Mouse (Mus musculus): ENCODE data around the gene Xkrx.
"Not testable (repeated sequence)": the region's sequence is repeated elsewhere in the genome, so short reads cannot be mapped to it uniquely, and the experiment has no call there.

Gene Xkrx

DNA sequence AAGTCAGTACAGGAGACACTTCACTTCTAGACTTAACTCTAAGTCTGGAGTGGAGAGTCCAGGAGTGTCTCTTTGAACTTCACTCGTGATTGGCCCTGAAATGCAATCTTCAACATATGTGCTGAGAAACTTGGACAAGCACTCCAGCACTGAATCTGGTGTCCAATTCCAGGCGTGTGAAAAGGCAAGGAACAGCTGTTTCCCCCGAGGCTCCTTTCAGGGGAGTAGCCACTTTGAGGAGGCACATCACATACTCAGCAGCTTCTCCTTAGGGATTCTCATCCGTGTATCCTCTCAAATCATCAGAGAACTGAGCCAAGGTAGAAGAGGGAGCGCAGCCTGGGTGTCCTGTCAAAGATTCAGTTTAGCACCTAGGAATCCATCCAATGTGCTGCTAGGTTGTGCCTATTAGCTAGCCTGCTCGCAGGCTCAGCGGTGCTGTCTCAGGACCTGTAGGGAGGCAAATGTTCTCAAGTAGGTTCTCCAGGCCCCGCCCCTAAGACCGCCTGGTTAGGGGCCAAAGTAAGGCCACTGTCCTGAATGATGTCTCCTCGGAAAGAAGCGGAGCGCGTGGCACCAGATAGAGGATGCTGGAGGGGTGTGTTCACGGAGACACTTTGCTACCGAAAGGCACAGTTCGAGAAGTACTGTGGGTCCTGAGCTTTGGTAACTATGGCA lies at the start of gene Xkrx:
Gene Xkrx, minus strand, starts transcription at position 34 of the 678 bp plus-strand sequence.
- DNase-seq (ENCODE audit: extremely low read depth, low read depth) = no peak

DNA sequence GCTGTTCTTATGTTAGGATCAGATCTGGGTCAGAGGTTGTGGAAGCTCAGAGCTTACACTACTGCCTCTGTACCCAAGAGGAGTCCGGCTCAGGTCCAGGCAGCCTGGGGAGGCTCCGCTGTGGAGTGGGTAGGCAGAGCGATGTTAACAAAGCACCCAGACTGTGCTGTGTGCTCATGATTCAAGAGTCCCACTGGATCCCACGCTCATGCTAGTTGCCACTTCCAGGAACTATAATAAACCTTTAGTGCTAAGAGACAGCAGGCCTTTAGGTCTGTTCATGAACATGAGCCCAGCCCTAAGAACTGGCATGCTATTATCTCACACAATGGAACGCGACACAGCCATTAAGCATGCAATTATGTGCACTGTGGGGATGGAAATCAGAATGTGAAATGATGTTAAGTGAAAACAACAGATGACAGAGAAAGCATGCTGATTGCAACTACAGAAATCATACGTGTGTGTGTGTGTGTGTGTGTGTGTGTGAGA lies 49.3 kb upstream of the Xkrx start:
- no peak for DNase-seq (ENCODE audit: extremely low read depth, low read depth)

DNA sequence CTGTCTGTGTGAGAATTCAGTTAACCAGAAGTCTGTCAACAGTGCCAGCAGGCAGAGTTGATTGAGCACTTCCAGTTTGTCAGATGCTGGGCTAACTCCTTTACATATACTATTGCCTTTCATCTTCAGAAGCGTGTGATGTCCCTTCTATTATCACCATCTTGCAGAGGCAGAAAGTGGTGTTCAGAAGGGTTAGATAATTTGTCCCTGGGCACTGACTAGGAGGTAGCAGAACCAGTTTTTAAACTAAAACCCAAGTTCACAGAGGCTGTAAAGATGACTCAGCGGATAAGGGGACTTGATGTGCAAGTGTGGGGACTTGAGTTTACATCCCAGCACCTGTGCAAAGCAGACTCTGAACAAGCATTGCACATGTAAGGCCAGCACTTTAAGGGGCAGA lies 46.6 kb upstream of the Xkrx start:
- DNase-seq (ENCODE audit: extremely low read depth, low read depth) = peak; percentile 43

DNA sequence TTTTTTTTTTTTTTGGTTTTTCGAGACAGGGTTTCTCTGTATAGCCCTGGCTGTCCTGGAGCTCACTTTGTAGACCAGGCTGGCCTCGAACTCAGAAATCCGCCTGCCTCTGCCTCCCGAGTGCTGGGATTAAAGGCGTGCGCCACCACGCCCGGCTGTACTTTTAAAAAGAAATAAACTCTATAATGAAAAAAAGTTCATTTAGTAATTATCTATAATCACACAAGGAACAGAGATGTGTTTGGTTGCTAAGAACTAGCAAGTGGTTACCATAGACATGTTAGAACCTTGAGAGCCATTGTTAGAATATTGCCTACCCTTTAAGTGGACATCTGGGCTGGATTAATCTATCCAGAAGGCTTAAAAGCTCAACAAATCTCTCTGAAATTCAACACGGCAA lies 25.3 kb upstream of the Xkrx start, which contains the start of gene Arl13a:
Gene Arl13a, plus strand, starts transcription at position 301 of the 400 bp plus-strand sequence.
- DNase-seq (ENCODE audit: extremely low read depth, low read depth) = not testable (repeated sequence)

DNA sequence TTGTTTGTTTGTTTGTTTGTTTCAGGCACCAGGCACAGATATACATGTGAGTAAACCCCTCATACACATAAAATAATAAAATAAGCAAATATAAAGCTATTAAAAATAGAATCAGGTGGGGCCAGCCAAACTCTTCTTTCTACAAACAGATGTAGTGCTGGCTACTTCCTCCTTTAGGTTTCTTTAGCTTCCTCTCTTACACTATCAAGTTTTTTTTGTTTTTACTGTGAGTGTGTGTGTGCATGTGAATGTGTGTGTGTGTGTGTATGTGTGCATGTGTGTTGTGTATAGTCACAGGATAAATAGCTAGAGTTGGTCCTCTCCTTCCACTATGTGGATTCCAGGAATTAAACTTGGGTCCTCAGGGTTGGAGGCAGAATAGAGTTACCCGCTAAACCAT lies 12.8 kb upstream of the Xkrx start:
- DNase-seq (ENCODE audit: extremely low read depth, low read depth) = peak; percentile 26

DNA sequence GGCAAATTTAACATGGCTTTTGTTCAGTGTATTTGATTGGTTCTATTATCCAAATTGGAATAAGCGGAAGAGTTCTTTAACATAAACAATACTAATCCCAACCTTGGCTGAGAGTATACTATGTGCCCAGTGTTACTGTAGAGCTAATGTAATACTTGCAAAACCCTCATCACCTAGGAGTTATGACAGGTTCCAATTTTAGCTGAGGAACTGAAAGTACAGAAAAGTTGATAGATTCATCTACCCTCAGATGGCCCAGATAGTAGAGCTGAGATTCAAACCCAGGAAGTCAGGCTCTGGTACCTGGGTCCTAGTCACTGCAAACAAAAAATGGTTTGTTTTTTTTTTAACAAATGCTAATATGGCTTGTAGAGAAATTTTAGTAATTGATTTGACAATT lies 8.7 kb upstream of the Xkrx start:
- no peak for DNase-seq (ENCODE audit: extremely low read depth, low read depth)

DNA sequence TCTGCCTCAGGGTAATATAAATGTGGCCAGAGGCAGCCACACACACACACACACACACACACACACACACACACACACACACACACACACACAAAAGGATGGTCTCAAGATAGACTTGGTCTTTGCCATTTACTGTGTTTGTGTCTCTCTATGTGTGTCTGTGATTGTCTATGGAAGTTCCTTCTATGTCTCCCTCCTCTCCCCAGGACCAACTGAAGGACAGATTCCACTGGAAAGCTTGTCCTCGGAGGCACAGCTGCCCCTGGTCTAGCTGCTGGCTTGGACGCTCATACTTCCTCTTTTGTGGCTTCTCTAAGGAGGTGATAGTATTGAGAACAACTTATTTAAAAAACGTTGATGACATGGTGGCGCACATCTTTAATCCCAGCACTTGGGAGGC lies 1.6 kb upstream of the Xkrx start:
- peak; percentile 71 for DNase-seq (ENCODE audit: extremely low read depth, low read depth)

DNA sequence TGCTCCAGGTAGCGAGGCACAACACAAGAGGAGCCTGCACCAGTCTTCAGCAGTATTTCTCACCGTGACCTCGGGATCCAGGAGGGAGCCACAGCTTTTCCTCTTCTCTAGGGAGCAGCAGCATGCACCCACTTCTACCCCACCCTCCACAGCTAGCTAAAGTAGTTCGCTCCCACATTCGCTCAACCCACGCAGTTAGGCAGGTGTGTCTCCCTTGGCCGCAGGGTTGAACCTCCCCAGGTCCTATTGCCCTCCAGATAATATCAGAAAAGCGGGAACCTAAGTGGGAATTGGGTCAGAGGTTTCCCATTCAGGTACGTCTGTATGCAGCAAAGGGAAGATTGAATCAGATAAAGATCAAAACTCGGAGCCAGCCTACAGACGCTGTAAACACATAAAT lies 950 bp upstream of the Xkrx start:
- DNase-seq (ENCODE audit: extremely low read depth, low read depth) = no peak

DNA sequence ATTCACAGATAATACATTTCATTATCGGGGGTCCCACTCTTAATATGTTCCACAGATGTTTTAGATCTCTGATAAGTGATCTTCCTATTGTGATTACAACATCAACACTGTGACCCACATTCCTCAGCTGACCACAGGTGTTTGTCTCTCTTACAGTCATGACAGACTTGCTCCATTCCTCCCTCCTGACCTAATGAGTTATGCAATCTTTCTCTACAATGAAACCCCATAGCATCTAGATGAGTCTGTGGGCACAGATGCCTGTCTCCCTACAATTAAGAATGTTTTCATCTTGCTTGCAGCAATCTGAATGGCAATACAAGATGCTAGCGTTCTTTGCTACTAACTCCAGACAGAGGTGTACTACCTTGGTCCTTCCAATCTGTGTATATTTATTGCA lies 1.4 kb downstream of the Xkrx start:
- DNase-seq (ENCODE audit: extremely low read depth, low read depth) = no peak

DNA sequence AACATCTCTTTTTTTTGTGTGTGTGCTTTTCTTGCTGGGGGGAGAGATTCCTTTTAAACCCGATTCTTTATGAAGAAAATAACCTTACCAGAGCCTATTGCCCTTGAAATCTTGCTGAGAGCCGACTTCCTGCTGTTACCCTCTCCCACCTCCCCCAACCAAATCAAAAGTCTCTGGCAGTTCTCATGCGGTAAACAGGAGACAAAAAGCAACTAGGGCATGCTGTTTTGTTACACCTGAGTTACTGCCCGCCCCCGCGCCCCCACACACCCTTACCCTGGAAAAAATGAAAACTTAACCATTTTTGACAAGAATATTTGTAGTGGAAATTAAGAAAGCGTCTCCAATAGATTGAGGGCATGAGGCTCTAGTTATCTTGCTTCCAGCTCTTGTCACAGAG lies 3.7 kb downstream of the Xkrx start:
- DNase-seq (ENCODE audit: extremely low read depth, low read depth) = no peak

DNA sequence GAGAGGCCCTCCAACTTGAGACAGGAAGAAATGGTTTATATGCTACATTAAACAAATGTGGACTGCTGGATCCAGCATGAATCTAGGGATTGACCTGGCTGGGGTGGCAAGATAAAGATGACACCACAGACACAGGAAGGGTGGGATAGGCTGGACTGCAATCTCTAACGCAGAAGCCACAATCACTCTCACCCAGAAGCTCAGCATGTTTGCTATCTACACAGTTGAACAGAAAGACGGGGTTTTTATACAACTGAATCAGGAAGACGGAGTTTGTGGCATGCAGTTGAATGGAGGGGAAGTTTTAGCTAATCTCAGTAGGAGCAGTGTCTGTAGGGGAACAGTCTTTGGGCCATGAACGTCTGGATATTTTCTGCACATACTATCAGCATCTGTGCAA lies 19.9 kb downstream of the Xkrx start:
- DNase-seq (ENCODE audit: extremely low read depth, low read depth) = peak; percentile 92

DNA sequence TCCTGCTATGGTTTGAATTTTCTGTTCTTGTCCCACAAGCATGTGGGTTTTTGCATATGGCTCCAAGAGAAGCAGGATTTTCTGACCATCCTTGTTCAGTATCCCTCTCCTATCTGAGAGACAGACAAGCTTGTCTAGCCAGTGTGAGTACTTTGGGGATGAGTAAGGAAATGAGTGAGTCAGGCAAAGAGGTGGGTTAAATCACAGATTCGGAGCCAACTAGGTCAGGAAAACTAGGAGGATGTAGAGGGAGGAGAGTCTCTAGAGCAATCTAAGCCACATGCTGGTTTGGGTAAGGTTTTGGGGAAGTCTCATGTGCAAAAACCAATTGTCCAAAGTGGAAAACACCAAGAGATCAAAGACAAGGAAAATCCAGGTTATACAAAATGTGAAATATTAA lies 20.3 kb downstream of the Xkrx start:
- no peak for DNase-seq (ENCODE audit: extremely low read depth, low read depth)

DNA sequence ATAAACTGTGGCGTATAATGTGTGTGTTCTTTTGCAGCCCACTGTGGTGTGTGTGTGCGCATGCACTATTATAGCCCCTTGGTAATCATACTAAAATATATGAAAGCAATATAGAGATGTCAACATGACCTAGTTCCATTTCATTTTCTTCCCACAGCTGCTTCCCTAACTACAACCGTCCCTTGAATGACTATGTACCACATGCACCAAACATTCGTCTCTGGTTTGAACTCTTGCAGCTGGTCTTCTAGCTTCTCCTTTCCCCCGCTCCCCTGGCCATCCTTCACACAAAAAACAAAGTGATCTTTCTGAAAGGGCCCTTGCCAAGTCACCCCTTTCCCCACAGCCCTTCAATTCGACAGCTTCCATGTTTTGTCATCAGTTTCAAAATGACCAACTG lies 21.9 kb downstream of the Xkrx start:
- DNase-seq (ENCODE audit: extremely low read depth, low read depth) = no peak

DNA sequence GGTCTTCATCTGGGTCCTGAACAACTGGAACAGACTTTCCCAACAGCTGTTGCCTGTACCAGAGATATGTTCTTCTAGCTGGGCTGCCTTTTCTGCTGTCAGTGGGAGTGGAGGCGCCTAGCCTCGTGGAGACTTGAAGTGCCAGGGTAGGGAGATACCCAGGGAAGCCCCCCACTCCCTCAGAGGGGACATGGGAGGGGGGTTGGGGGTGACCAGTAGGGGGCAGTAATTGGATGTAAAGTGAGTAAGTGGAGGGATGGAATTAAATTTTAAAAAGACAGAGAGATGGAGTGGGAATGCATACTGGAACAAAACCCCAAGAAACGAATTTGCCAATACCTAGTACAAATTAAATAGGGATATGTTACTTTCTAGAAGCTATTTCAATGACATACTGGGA lies 28.1 kb downstream of the Xkrx start:
- no peak for DNase-seq (ENCODE audit: extremely low read depth, low read depth)

DNA sequence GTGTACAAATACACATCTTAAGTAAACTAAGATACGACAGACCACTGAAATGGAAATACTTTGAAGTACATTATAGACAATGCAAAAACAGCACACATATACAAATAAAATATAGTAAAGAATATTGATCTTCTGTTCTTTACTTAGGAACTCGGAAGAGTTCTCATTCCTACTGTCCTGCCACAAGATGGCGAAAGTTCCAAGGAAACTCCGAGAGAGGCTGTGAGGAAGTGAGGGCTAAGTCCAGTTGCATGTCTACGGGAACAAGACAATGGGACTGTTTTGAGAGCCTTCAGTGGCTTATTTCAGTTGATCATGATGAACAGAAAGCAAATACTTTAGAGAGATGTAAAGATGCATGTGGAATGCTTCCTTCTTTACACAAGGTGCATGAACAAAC lies 29.6 kb downstream of the Xkrx start:
- DNase-seq (ENCODE audit: extremely low read depth, low read depth) = no peak

DNA sequence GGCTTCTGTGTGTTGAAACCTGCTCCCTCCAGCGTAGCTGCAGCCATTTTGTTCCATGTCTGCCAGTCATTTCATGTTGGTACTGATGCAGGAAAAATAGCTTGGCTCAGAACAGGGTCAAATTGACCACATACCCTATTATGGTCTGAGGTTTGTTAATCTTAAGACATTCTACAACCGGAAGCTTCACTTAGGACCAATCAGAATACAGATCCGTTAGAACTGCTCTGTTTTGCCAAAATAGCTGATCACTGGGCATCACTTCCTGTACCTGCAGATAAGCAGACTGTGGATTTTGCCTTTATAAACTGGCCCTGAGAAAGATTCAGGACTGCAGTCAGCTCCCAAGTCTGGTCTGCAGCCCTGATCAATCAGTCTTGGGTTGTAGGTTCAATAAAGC lies 33.3 kb downstream of the Xkrx start:
- DNase-seq (ENCODE audit: extremely low read depth, low read depth) = no peak

DNA sequence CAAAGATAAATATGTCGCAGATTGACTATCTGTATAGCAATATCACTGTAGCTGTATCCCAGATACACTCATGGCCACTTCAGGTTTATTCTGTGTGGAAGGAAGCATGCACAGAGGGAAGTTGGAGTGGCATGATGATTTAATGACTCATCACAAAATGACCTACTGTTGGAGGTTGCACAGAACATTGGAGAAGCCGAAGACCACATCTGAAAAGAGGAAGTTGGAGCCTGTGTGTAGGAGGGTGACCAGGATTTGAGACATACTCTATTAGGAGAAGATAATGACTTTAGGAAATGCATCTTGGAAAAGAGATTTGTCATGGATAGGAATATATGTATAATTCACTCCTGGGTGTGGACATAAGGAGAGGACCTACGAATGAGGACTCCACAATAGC lies 45.5 kb downstream of the Xkrx start:
- DNase-seq (ENCODE audit: extremely low read depth, low read depth) = peak; percentile 91

DNA sequence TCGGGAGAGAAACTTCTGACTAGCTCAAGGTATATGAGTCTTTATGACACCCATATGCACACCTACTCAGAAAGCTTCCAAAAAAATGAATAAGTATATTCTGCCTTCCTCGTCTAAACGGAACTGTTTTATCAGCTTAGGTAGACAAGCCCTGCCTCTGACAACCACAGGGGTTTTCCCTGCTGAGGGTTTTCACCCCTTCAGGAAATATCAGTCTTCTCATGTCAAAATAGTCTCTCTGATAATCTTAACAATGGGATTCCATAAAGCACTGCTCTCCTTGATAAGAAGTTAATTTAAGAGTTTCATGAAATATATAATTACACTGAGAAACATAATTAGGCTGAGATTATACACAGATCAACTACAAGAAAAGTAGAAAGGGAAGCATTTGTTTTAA lies 50.1 kb downstream of the Xkrx start:
- DNase-seq (ENCODE audit: extremely low read depth, low read depth) = peak; percentile 36

DNA sequence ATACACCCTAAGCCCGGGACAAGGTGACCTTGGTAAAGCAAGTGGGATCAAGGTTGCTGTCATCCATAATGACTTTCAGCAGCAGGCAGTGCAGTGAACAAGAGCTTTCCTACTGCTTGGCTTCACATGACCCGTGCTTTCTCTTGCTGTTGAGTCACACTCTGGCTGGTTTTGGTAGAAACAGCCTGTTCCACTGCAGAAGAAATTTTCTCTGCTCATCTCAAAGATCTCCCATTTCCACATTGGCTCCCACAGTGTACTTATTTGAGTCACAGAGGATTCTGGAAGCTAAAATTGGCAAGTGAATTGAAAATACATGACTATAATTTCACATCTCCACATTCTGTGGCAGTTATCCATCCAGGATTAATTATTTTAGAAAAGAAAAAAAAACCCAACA lies 59.2 kb downstream of the Xkrx start:
- DNase-seq (ENCODE audit: extremely low read depth, low read depth) = no peak

Data from MEL-GATA-1-ER (cell line).